Mouse (Mus musculus) stomach, postnatal 0 days (tissue): ENCODE results near the gene Tmem268.

Experiments used
- CTCF ChIP-seq: IDR thresholded peaks from 2 replicates; pipeline ENCODE4 v1.5.1; 2016; ENCODE audit warnings: antibody characterized with exemption, low read depth, mild to moderate bottlenecking, moderate library complexity
- EP300 ChIP-seq: optimal IDR thresholded peaks from 2 replicates; pipeline ENCODE3; 2016; ENCODE audit warnings: antibody characterized with exemption

DNA sequence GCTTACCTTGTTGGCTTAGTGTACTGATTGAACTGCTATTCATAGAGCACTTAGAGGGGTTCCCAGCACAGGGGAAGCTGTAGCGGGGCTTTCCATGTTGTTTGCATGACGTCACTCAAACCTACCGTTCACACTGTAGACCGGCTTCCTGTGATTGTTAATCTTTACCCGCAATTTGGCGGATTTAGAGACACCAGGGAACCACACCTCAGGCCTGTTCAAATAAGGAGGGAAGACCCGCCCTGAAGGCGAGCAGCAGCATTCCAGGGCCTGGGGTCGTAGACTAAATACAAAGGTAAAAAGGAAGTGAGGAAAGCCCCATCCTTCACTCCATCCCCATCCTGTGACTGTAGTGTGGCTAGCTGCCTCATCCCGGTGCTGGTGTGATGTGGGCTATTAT, 36.7 kb downstream of the Tmem268 start:
- TF ChIP-seq CTCF: no peak
- no peak for TF ChIP-seq EP300
